Mouse (Mus musculus): ENCODE data around the gene Acads.
"Not testable (repeated sequence)": the region's sequence is repeated elsewhere in the genome, so short reads cannot be mapped to it uniquely, and the experiment has no call there.

Gene Acads

DNA sequence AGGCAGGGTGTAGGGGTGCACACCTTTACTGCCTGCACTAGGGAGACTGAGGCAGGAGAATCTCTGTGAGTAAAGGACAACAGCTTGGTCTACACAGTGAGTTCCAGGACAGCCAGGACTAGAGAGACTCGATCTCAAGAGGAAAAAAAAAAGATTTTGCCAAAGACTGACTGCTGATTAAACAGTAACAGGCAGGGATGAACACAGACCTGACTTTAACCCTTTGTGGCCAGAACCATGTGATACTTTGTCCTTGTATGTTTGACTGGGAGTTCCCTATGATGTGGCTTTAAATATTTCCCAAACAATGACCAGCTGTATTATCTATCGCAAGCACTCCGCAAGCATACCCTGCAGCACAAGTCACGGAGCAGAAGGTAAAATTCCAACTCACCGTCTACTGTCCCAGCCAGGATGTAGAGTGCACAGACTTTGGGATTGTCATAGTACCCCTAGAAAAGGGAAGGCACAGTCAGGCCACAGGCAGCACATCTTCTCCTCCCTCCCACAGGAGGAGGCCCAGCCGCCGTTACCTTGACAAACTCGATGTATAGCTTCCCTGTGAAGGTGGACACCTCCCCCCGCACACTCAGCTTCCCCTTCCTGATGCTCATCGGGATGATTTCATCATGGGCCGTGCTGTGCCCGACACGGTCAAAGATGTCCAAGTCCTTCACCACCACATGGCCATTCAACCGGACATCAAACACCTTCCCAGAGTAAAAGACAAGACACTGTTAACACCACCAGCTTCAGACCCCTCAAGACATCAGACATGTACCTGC lies 30.7 kb upstream of the Acads start:
- no peak for DNase-seq (ENCODE audit: low spot score)

DNA sequence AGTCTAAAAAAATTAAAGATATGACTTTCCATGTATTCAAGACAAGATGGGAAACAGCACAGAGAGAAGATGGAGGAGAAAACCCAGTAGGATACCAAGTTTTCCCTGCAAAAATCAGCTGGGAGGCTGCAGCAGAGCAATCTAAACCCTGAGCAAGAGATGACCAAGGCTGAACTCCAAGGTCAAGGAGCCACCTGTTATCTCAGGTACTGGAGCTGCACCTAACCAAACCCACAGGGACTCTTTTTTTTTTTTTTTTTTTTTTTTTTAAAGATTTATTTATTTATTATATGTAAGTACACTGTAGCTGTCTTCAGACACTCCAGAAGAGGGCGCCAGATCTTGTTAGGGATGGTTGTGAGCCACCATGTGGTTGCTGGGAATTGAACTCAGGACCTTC lies 29.7 kb upstream of the Acads start:
- DNase-seq (ENCODE audit: low spot score): not testable (repeated sequence)

GRCm38 (mm10) chr5:115148378-115148777 lies 29.2 kb upstream of the Acads start:
- no peak for DNase-seq (ENCODE audit: low spot score)

DNA sequence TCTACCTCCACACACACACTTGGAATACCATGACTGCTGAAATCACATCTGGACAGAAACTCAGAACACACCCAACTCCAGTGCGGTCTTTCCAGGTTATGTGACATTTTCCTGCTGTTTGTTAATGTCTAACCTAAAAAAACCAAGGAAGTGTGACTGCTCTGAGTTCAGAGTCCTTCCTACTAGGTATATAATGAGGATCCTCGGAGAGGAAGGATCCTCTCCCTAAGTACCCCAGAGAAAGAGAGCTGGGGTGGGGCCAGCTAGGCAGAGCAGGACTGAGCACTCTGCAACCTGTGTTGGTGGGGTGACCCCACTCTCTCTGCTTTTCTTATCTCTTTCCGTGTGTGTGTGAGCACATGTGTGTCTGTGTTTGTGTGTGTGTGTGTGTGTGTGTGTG lies 28.2 kb upstream of the Acads start:
- DNase-seq (ENCODE audit: low spot score): no peak

- no peak for DNase-seq (ENCODE audit: low spot score)
Observed at GRCm38 (mm10) chr5:115146747-115147130, 27.6 kb upstream of the Acads start.

DNA sequence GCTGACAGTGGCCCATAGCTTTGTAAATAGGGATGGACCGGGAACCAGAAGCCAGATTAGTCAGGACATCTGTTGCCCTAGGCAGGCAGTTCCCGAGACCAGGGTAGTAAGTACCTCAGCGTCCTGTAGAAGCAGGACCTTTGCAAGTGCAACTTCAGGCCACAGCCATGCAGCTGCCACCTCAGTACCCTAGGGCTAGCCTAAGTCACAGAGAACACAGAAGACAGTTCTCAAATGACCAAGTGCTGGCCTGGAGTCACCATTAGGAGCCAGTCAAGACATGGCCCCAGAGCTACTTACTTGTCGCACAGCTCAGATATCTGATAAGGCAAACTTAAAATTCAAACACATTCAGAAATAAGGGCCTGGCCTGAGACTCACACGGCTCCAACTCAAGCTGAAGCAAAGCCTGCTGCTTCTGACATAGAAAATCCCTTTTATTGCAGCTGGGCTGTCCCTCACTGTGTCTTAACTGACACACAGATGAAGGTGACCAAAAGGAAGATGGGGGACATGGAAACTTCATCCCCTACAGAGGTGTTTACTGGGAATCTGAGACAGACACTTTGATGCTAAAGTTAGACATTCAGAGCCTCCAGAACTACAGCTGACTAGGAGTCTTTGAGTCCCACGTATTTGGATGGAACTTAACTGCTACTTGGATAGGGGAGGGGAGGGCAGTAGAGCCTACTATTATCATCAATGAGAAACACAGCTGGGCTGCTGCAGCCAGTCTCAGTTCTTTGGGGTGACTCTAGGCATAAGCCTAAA lies 27.0 kb upstream of the Acads start:
- DNase-seq (ENCODE audit: low spot score): no peak

DNA sequence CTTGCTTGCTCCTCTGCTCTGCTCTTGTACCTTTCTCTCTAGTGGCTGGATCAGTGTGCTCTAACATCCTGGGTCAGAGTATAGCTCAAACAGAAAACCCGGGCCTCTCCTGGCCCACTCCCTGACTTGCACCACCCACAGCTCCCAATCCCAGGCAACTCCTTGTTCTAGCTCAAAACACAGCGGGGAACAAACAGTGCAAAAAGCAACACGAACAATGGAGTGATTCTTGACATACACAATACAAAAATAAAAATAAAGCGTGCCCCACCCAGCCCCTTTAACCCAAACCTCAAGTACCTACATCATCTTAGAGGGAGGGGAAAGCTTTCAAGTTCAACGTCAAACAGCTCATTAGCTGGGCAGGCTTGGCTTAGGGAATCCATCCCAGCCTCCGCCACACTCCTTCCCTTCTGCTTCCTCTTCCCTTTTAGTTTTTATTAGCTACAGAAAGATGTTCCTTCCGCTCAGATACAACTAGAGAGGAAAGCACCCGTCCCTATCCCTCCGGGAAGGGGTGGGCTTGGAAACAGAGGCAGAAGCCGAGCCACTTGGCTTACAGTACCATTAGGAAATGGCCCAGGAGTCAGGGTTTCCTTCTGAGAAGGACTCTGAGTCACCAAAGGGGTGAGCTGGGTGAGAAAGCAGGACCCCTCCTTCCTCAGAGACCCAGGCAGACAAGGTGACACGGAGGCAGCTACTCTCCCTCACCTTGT lies 26.3 kb upstream of the Acads start:
- DNase-seq (ENCODE audit: low spot score): no peak

DNA sequence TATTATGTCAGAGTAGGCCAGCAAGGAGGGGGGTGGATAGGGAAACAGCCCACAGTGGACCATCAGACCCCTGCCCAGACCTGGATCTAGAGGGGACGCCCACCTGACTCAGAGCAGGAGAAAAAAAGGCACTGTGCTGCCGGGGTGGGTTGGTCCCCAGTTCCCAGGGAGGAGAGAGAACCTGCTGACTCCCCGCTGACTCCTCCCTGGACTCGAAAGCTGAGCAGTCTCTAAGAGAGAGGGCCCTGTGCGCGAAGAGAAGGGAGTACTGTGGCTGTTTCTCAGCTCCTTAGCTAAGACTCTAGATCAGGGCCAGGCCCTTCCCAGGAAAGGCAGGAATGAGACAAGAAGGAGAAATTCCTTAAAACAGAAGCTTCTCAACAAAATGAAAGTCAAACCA lies 25.3 kb upstream of the Acads start:
- DNase-seq (ENCODE audit: low spot score): no peak

DNA sequence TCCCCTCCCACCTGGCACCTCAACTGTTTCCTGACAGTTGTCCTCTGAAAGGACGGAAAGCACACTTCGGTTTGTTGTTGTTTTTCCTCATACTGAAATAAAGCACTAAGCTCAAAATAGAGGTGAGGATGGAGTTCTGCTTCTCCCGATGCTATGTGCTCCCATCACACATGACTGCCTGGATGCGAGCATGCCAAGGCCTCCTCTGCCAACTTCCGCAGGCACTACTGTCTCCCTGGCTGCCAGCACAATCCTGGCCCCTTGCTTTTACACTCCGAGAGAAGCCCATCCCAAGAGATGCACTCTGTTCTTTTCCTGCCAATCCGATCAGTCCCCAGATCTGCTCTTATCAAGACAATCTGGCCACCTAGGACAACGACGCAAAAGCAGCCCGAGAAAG lies 24.4 kb upstream of the Acads start:
- DNase-seq (ENCODE audit: low spot score): no peak

GRCm38 (mm10) chr5:115142166-115142697 lies 23.1 kb upstream of the Acads start:
- DNase-seq (ENCODE audit: low spot score): no peak

DNA sequence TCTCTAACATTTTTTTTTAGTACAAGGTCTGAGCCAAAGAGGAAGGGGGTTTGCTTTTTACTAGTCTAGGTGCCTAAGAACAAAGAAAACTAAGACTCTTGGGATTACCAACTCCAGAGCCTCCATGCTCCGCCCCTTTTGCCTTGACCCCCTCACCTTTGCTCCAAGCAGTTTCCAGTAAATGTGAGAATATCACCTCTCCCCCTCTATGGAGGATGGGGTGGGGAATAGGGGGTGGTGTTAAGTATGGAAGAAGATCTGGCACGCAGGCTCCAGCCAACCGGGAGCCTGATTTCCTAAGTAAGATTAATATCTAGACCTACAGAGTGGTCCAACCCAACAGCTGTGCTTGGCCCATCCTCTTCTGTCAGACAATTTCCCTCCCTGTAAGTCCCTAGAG lies 21.6 kb upstream of the Acads start:
- DNase-seq (ENCODE audit: low spot score): no peak

DNA sequence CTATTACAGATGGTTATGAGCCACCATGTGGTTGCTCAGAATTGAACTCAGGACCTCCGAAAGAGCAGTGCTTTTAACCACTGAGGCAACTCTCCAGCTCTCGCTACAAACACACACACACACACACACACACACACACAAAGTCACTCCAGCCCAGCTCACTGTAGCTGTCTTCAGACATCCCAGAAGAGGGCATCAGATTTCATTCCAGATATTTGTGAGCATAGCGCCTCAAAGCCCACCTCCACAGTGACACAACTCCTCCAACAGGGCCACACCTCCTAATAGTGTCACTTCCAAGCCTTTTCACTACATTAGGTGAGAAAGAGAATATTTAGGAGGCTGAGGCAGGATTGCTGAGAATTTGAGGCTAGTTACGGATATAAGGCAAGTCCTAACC lies 20.0 kb upstream of the Acads start:
- no peak for DNase-seq (ENCODE audit: low spot score)

- peak; percentile 87 for DNase-seq (ENCODE audit: low spot score)
Observed at GRCm38 (mm10) chr5:115134234-115135165, 15.4 kb upstream of the Acads start, which contains the start of gene Unc119b. Unc119b (minus strand) TSS chr5:115134975.

- DNase-seq (ENCODE audit: low spot score): peak; percentile 65
Observed at GRCm38 (mm10) chr5:115133358-115134066, 14.4 kb upstream of the Acads start.

DNA sequence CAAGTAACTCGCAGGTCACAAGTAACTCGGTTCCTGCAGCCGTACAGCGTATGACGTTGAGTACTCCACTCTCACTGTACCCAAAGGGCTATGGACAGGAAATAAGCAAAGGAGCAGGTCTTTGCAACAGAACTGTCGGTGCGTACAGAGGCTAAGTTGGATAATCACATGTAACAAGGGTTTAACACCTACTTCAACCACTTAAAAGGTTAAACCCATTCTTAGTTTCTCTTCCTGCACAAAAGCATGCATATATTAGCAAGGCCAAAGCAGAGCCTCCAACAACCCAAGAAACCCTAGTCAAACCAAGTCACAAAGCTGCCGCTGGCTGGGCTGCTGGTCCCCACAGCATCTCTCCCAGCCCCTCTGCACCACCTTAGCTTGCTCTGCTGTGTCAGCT lies 13.3 kb upstream of the Acads start:
- no peak for DNase-seq (ENCODE audit: low spot score)

DNA sequence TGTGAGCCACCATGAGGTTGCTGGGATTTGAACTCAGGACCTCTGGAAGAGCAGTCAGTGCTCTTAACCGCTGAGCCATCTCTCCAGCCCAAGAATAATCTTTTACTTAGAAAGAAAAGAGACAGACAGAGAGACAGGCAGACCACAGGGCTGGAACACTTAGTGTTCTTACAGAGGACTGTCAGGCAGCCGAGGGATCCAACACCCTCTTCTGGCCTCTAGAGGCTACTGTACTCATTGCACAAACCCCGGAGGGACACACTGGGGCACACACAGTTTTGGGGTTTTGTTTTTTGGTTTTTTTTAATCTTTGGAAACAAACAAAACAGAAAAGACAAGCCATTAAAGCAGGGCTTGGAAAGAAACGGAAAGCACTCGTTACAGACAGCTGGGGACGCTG lies 10.2 kb upstream of the Acads start:
- DNase-seq (ENCODE audit: low spot score): no peak

DNA sequence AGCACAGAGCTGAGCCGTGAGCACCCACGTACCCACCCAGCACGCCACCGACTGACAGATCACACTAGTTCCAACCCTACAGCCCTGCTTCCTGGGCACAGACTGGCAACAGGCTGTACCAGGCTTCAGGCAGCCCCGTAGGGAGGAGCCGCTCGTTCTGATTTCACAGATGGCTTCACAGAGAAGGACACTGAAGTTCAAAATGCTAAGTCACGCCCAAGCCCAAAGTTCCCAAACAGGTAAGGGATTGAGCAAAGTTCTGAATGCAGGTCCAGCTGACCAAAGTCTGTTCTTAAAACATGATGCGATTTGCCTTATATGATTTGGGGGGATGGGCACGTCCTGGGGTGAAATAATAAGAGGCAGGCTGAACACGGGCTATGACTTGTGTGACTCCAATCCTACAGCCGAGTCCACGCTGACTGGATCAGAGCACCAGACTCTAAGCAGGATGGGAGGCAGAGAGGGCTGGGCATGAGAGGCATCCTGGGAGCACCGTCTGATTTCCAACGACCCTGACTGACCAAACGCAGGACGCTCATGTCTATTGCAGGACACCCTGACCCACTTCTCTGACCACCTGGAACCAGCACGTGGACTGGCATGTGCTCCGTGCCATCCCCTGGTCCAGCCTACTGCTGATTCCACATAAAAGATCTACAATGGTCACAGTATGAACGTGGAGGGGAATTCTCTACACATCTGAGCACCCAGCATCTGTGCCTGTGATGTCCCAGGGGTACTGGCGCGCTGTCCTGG lies 8.5 kb upstream of the Acads start:
- DNase-seq (ENCODE audit: low spot score): no peak

GRCm38 (mm10) chr5:115126578-115127312 lies 7.6 kb upstream of the Acads start:
- DNase-seq (ENCODE audit: low spot score): no peak

- peak; percentile 67 for DNase-seq (ENCODE audit: low spot score)
Observed at GRCm38 (mm10) chr5:115125211-115125871, 6.2 kb upstream of the Acads start.
